Mouse (Mus musculus): ENCODE data around the gene Tgm1.

Gene Tgm1

DNA sequence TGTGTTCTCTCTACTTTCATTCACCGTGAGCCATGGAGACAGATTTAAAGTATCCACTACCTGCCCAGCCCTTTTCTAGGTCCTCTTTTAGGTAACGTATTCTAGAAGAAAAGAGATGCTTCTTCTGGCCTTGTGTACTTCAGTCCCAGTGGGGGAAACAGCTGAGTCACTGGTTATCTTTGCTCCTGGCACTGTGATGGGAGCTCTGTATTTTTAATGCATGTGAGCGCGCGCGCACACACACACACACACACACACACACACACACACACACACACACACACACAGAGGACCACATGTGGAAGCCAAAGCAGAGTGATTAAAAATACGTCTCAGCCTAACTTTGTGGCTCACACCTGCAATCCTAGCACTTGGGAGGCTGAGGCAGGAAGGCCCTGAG, 9.7 kb upstream of the Tgm1 start:
- DNase-seq (ENCODE audit: low read depth, low spot score): no peak

- DNase-seq (ENCODE audit: low read depth, low spot score): no peak
These were observed 8.8 kb upstream of the Tgm1 start for GRCm38 (mm10) chr14:55722438-55722945.

GRCm38 (mm10) chr14:55721700-55722437, 8.1 kb upstream of the Tgm1 start, which contains the start of gene Rabggta:
Gene Rabggta (minus strand): TSS chr14:55722263.
- peak; percentile 86 for DNase-seq (ENCODE audit: low read depth, low spot score)

DNA sequence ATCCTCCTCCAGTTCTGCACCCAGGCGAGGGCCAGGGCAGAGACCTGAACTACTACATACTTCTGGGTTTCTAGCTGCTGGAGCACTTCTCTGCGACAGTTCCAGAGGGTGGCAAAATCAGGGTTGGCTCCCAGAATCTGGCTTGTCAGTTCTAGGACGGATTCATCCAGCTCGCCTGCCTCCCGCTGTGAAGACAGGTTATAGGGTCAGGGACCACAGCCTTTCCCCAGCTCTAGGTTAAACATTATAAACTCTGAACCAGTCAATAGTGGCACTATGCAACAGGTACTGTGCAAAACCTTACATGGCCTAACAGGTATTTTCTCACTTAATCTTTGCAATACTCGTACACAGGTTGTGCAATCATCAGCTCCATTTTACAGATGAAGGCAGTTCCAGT, 7.3 kb upstream of the Tgm1 start:
- no peak for DNase-seq (ENCODE audit: low read depth, low spot score)

DNA sequence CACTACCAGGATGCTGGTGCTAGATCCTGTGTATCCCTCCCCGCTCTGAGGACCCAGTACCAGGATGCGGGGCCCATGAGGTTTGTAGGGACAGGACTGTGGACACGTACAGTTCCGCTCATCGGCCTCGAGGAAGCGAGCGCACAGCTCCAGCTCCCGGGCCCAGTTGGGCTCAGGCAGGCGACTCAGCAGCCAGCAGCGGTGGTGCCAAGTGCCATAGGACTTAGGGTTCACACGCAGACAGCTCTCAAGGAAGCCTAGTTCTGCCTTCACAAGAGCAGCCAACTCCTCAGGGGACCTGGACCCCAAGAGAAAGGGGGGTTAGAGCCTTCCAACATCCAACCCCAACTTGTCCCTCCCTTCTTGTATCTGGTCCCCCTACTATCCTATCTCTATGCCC, 6.9 kb upstream of the Tgm1 start:
- DNase-seq (ENCODE audit: low read depth, low spot score): no peak

DNA sequence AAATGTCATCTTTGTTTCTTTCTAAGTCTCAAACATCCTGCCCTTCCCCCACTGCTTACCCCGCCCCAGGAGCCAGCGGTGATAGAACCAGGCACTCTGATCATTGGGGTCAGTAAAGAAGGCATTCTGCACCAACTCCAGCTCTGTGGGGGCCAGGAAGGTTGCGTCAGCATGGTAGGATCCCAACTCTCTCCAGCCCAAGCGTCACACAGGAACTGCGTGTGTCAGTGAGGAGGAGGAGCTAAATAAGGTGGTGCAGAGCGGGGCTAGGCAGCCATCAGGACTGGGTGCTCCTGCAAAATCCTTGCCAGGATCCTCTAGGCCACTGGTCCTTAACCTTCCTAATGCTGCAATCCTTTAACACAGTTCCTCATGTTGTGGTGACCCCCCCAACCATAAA, 6.0 kb upstream of the Tgm1 start:
- DNase-seq (ENCODE audit: low read depth, low spot score): no peak

DNA sequence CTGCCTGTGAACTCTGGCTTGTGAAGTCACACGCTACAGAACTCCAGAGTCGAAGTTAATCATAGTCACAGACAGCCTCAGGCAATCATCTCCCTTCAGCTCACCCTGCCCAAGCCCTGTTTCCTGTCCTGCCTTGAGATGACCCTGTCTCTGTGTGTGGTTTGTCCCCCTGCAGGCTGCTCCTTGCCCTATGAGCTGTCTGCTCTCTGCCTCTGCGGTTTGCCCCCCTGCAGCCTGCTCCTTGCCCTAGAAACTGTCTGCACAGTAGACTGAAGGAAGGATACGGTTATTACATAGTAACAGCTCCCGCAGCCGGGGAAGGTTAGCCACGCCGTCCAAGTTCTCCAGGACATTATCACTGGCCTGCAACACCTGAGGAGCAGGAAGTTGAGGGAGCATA, 3.2 kb upstream of the Tgm1 start:
- no peak for DNase-seq (ENCODE audit: low read depth, low spot score)

DNA sequence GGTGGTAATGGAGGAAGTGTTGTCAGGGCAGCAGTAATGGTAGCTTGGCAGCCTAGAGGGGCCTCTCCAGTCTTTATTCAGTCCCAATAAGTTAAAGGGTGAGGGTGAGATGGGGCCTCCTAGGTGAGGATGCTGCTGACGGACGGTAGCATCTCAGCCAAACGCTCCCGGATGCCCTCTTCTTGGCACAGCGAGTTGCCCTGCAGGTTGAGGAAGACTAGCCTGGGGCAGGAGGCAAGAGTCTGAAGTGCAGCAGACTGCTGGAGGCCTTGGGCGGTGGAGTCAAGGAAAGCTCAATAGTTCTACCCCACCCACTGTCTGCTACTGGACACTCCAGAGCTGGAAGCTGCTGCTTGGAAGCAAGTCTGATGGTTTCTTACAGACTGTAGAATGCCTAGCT, 2.5 kb upstream of the Tgm1 start:
- DNase-seq (ENCODE audit: low read depth, low spot score): no peak

DNA sequence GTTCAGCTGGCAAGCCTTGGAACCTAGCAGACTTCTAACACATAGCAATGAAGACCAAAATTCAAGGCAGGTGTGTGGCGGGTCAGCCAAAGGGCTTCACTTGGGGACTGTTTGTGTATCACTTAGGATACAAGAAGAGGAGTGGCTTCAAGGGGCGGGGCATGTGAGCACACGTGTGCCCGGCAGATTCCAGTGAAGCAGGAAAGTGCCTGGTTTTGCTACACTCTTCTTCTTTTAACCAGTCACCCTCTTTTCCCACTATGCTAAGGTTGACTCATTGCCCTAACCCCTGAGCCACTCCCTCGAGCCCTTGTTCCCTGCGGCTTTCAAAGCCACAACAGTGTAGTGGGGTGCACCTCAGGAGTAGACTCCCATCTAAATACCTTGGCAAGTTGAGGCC, 1.2 kb upstream of the Tgm1 start:
- DNase-seq (ENCODE audit: low read depth, low spot score): no peak

- DNase-seq (ENCODE audit: low read depth, low spot score): no peak
These were observed 558 bp downstream of the Tgm1 start for GRCm38 (mm10) chr14:55713007-55713728.

- DNase-seq (ENCODE audit: low read depth, low spot score): no peak
These were observed 1.9 kb downstream of the Tgm1 start for GRCm38 (mm10) chr14:55711786-55712185.

DNA sequence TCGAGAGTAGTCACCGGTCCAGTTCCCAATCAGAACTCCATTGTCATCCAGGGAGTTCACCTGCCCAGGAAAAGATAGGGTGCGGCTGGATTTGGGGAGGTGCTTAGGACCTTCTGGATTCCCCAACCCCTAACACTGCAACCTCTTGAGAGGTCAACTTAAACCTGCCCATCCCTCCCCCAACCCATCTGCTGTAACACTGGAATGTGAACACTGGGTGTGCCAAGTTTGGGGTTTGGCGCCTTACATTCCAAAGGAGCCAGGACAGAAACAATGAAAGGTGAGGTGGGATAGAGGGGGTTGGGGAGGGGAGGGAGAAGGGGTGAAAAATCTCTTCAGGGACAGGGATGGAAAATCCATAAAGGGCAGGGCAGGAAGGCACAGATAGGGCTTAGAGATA, 4.2 kb downstream of the Tgm1 start:
- DNase-seq (ENCODE audit: low read depth, low spot score): no peak

GRCm38 (mm10) chr14:55707397-55707796, 6.3 kb downstream of the Tgm1 start:
- DNase-seq (ENCODE audit: low read depth, low spot score): no peak

DNA sequence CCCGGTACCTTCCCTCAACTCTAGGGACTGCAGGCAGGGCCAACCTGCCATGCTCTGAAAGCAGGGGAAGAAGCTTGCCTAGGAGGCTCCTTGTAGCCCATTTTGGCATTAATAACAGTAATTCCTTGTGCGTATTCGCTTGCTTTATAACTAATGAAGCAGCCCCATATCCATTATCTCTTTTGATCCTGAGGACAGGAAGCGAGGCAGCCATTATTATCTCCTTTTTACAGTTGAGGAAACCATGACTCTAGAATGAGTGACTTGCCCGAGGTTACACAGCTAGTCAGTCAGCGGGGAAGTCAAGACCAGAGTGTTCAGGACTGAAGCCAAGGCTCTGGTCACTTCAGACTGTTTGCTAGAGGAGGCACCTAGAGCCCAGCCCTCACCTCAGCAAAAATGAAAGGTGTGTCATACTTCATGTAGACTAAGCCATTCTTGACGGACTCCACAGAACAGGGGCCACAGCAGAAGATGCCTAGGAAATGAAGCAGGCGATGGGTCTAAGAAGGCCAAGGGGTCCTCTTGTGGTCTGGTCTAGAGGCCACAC, 7.6 kb downstream of the Tgm1 start:
- DNase-seq (ENCODE audit: low read depth, low spot score): no peak

DNA sequence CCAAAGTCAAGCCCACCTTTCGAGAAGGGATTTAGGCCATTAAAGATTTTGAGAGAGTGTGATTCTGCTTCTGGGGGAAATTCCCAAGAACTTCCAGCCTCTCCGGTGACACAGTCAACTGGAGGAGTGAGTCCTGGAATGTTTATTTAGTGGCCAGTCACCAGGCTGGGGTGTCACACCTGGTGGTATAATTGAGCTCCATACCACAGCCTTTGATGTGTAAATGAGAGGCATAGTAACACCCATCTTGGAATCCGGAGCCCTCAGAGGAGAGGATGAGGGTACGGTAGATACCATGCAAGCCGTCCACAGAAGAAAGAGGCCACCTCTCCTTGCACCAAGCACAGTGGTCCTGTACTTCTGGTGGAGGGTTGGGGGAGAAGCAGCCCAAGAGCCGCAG, 11.0 kb downstream of the Tgm1 start:
- DNase-seq (ENCODE audit: low read depth, low spot score): no peak

DNA sequence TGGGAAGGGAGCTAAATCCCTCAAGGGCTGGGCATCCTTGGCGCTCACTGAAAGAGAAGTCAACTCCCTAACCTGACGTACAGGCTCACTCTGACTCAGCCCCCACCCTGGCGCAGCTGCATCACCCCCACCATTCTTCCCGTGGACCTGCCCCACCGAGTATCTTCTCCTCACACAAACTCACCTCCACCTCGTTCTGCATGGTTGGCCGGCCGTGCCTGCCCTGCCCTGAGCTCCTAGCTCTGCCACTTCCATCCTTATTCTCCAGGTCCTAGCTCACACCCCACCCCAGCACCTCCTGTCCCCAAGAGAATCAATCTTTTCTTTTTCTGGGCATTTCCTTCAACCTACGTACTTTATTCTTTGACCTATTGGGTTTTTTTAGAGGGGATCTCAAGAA, 12.6 kb downstream of the Tgm1 start:
- DNase-seq (ENCODE audit: low read depth, low spot score): no peak

GRCm38 (mm10) chr14:55697226-55697625, 16.5 kb downstream of the Tgm1 start:
- no peak for DNase-seq (ENCODE audit: low read depth, low spot score)

DNA sequence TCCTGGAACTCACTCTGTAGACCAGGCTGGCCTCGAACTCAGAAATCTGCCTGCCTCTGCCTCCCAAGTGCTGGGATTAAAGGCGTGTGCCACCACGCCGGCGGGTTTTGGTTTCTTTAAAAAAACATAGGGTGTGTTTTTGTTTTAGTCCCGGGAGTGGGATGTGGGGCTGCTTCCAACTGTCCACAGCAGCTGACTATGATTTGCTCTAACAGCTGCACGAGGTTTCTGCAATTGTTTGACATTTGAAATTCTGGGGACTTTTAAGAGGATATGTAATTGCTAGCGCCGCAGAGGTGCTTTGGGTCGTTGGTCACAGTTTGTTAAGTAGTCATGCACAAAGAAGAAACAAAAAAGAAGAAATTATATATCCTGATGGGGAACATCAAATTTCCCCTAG, 24.3 kb downstream of the Tgm1 start:
- no peak for DNase-seq (ENCODE audit: low read depth, low spot score)

- no peak for DNase-seq (ENCODE audit: low read depth, low spot score)
These were observed 31.6 kb downstream of the Tgm1 start for GRCm38 (mm10) chr14:55682118-55682493.

- DNase-seq (ENCODE audit: low read depth, low spot score): peak; percentile 92
These were observed 32.3 kb downstream of the Tgm1 start, which contains the start of gene Tinf2 for GRCm38 (mm10) chr14:55681160-55682117. Gene Tinf2 (minus strand): TSS chr14:55681820.

DNA sequence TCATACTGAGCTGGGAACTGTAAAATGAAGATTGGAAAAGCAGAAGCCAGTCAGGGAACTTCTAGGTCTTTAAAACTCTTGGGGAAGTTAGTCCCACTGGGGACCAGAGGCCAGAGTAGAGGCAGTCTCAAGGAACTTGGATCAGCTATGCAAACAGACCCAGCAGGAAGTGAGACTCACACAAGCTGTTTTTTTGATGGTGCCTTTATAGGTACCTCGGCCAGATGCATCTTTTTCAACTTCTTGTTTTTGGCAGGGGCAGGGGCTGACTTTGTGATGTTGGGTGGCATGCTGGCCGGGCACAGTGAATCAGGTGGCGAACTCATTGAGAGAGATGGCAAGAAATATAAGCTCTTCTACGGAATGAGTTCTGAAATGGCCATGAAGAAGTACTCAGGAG, 36.1 kb downstream of the Tgm1 start:
- DNase-seq (ENCODE audit: low read depth, low spot score): no peak

- no peak for DNase-seq (ENCODE audit: low read depth, low spot score)
These were observed 41.0 kb downstream of the Tgm1 start for GRCm38 (mm10) chr14:55672741-55673060.
